Mouse (Mus musculus) gastrocnemius, adult 18-20 months (tissue): ENCODE results near the gene Gm10447. TPM values are rescaled to one million over a fixed set of nuclear protein-coding genes. Genes with fewer than 3 reads are reported as not detected.

Experiments
- DNase-seq: peaks from one replicate; pipeline ENCODE4 v3.0.0; 2021; ENCODE audit warnings: low spot score
- long read RNA-seq, 2 experiments: library from polyadenylated mRNA; stranded (forward); transcript quantifications; one replicate each; pipeline ENCODE4 v2.0.0; 2021
- total RNA-seq, 2 experiments: library from RNA; stranded (reverse); gene quantifications; 2 replicates each; pipeline ENCODE4 v1.2.3; 2021

The Gm10447 gene
- total RNA-seq: not detected
- long read RNA-seq, experiment 1: 0 reads
- long read RNA-seq, experiment 2, partial matches to known transcripts: 0 of 1 reads
- long read RNA-seq, experiment 2, other reads (novel, unspliced or antisense): 1 of 1 reads

GRCm38 (mm10) chr11:53456474-53457371 is at the start of gene Gm10447, which contains the start of gene Shroom1:
Gene Gm10447 (minus strand): TSS chr11:53457110.
Gene Shroom1 (plus strand): TSS chr11:53457205.
- DNase-seq: peak; percentile 49

GRCm38 (mm10) chr11:53505026-53505663 is 48.2 kb upstream of the Gm10447 start:
- DNase-seq: no peak

- DNase-seq: no peak
Observed at GRCm38 (mm10) chr11:53504376-53504775, 47.5 kb upstream of the Gm10447 start.

GRCm38 (mm10) chr11:53503738-53504137 is 46.8 kb upstream of the Gm10447 start:
- no peak for DNase-seq

- DNase-seq: no peak
Observed at GRCm38 (mm10) chr11:53502039-53502765, 45.3 kb upstream of the Gm10447 start.

- no peak for DNase-seq
Observed at GRCm38 (mm10) chr11:53500569-53500968, 43.7 kb upstream of the Gm10447 start.

- DNase-seq: no peak
Observed at GRCm38 (mm10) chr11:53496946-53497345, 40.0 kb upstream of the Gm10447 start.

GRCm38 (mm10) chr11:53495417-53495816 is 38.5 kb upstream of the Gm10447 start:
- peak; percentile 18 for DNase-seq

- no peak for DNase-seq
Observed at GRCm38 (mm10) chr11:53493243-53493955, 36.5 kb upstream of the Gm10447 start.

- peak; percentile 39 for DNase-seq
Observed at GRCm38 (mm10) chr11:53491954-53492401, 35.1 kb upstream of the Gm10447 start.

- no peak for DNase-seq
Observed at GRCm38 (mm10) chr11:53489421-53489820, 32.5 kb upstream of the Gm10447 start.

- DNase-seq: no peak
Observed at GRCm38 (mm10) chr11:53489007-53489406, 32.1 kb upstream of the Gm10447 start.

- no peak for DNase-seq
Observed at GRCm38 (mm10) chr11:53486822-53487594, 30.1 kb upstream of the Gm10447 start.

- no peak for DNase-seq
Observed at GRCm38 (mm10) chr11:53486351-53486750, 29.4 kb upstream of the Gm10447 start.

GRCm38 (mm10) chr11:53485719-53486118 is 28.8 kb upstream of the Gm10447 start:
- no peak for DNase-seq

GRCm38 (mm10) chr11:53483159-53483891 is 26.4 kb upstream of the Gm10447 start:
- no peak for DNase-seq

- no peak for DNase-seq
Observed at GRCm38 (mm10) chr11:53481088-53481730, 24.3 kb upstream of the Gm10447 start.

GRCm38 (mm10) chr11:53479783-53480301 is 22.9 kb upstream of the Gm10447 start, which contains the start of the genes Gm9945 and Sowaha:
Gene Gm9945 (plus strand): TSS chr11:53480166.
Gene Sowaha (minus strand): TSS chr11:53480274.
- no peak for DNase-seq
